Mouse (Mus musculus): Measurements from ENCODE around the gene Cyp2r1.
"Not testable (repeated sequence)": the region's sequence is repeated elsewhere in the genome, so short reads cannot be mapped to it uniquely, and the experiment has no call there.

The Cyp2r1 gene

GRCm38 (mm10) chr7:114562531-114563241 is at the start of gene Cyp2r1:
Gene Cyp2r1, minus strand, starts transcription at chr7:114562972.
- DNase-seq (ENCODE audit: low spot score): peak; percentile 62

- DNase-seq (ENCODE audit: low spot score): not testable (repeated sequence)
Observed at GRCm38 (mm10) chr7:114594391-114594790, 31.6 kb upstream of the Cyp2r1 start.

DNA sequence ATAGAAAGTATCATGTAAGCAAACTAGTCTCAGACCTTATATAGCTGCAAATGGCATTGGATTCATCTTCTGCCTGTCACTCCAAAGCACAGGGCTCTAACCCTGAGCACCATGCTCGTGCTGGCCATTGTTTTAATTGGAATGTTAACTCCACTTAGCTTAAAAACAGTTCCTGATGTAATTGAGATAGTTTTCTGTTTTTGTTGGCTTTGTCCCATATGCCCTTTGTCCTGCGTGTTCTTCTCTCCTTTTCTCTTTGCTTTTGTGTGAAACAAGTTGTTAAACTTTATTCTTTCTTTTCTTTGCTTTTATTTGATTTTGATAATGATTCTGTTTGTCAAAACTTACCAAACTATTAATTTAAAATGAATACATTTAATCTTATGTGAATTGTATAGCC is 19.7 kb upstream of the Cyp2r1 start:
- DNase-seq (ENCODE audit: low spot score): no peak

GRCm38 (mm10) chr7:114581200-114581599 is 18.4 kb upstream of the Cyp2r1 start:
- DNase-seq (ENCODE audit: low spot score): no peak

- DNase-seq (ENCODE audit: low spot score): no peak
Observed at GRCm38 (mm10) chr7:114580426-114580825, 17.7 kb upstream of the Cyp2r1 start.

GRCm38 (mm10) chr7:114577665-114578064 is 14.9 kb upstream of the Cyp2r1 start:
- no peak for DNase-seq (ENCODE audit: low spot score)

DNA sequence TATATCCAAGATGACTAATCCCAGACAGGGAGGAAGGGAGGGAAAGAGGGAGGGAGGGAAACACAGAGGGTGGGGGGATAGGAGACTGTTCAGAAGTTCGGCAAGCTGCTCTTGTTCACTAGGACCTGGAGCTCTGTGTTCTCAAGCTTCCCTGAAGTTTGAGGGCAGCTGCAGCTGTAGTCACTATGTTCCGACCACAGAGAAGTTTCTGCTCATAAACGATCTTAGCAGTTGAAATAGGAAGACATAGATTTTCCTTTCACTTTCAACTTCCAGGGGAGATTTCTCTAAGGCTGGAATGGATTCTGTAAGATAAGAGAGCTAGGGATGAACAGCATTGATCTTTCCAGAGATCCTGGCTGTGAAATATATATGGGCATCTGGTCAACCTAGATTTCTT is 14.2 kb upstream of the Cyp2r1 start:
- no peak for DNase-seq (ENCODE audit: low spot score)

DNA sequence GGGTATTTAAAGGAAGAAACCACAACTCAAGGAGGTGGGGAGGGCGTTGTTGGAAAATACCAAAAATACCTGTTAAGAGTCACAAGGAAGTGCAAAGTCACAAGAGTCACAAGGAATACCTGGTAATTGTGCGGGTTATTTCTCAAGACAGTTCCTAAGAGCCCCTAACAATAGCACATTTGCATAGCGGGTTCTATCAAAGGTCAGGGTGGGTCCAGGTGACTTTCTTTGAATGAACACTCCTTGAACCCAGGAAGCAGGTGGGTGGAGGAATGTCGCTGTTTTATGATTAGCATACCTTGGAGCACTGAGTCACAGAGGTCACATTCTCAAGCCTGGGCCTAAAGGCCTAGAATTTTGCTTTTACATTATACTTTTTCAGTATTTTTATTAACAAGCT is 11.1 kb upstream of the Cyp2r1 start:
- DNase-seq (ENCODE audit: low spot score): not testable (repeated sequence)

GRCm38 (mm10) chr7:114536179-114536578 is 26.6 kb downstream of the Cyp2r1 start:
- no peak for DNase-seq (ENCODE audit: low spot score)

GRCm38 (mm10) chr7:114526245-114526644 is 36.5 kb downstream of the Cyp2r1 start:
- DNase-seq (ENCODE audit: low spot score): no peak

- DNase-seq (ENCODE audit: low spot score): no peak
Observed at GRCm38 (mm10) chr7:114520122-114520521, 42.6 kb downstream of the Cyp2r1 start.

- no peak for DNase-seq (ENCODE audit: low spot score)
Observed at GRCm38 (mm10) chr7:114508879-114509278, 53.9 kb downstream of the Cyp2r1 start.

Measured in spleen, adult 12 weeks (tissue).